ENCODE assay signal across 8 mouse cellular contexts in genomic region chr19:27123334-27123733, GRCm38 (mm10).
DNase-seq lines count a peak whose midpoint lies in the region; ATAC-seq lines count a peak whose summit lies in the region.

No protein-coding gene starts in this region.

- no peak overlapping the region for H3K9ac ChIP-seq in hindbrain, embryonic 15.5 days
- H3K9ac ChIP-seq in hindbrain, embryonic 12.5 days = no peak overlapping the region
- H3K9ac ChIP-seq in heart, embryonic 12.5 days = no peak overlapping the region

- 57% methylated on average over 8 of the region's 8 CpGs for WGBS in hindbrain, embryonic 15.5 days
- 86% methylated on average over 8 of the region's 8 CpGs for WGBS in hindbrain, embryonic 12.5 days
- 86% methylated on average over 8 of the region's 8 CpGs for WGBS in limb, embryonic 10.5 days
- 87% methylated on average over 8 of the region's 8 CpGs for WGBS in heart, embryonic 12.5 days

- peak; percentile 50; the same call in 1 of the 2 replicates for ATAC-seq in hindbrain, embryonic 15.5 days (ENCODE audit: low FRiP score, low read depth)
- ATAC-seq in hindbrain, embryonic 12.5 days (ENCODE audit: low FRiP score) = no peak
- peak; percentile 82 for ATAC-seq in frontal cortex, adult (ENCODE audit: low TSS enrichment)
- ATAC-seq in heart, embryonic 12.5 days (ENCODE audit: insufficient number of reproducible peaks, low FRiP score) = no peak

- H3K9me3 ChIP-seq in hindbrain, embryonic 15.5 days = no peaks in the 10 kb centered on the region
- no peaks in the 10 kb centered on the region for H3K9me3 ChIP-seq in hindbrain, embryonic 12.5 days (replicated peaks)
- H3K9me3 ChIP-seq in limb, embryonic 10.5 days (replicated peaks) = no peaks in the 10 kb centered on the region
- H3K9me3 ChIP-seq in heart, embryonic 12.5 days (replicated peaks) = 0 out of 2 replicates have a peak, but pooled peaks cover 4% of the 10 kb centered on the region

- H3K27me3 ChIP-seq in hindbrain, embryonic 15.5 days = no peaks in the 10 kb centered on the region
- no peaks in the 10 kb centered on the region for H3K27me3 ChIP-seq in hindbrain, embryonic 12.5 days
- H3K27me3 ChIP-seq in limb, embryonic 10.5 days (ENCODE audit: low read depth, poor library complexity, severe bottlenecking) = no peaks in the 10 kb centered on the region
- H3K27me3 ChIP-seq in heart, embryonic 12.5 days (replicated peaks) = no peaks in the 10 kb centered on the region

- no peak overlapping the region for H3K27ac ChIP-seq in hindbrain, embryonic 15.5 days (replicated peaks)
- H3K27ac ChIP-seq in hindbrain, embryonic 12.5 days = no peak overlapping the region
- H3K27ac ChIP-seq in limb, embryonic 10.5 days = no peak overlapping the region
- no peak overlapping the region for H3K27ac ChIP-seq in heart, embryonic 12.5 days (ENCODE audit: poor library complexity, severe bottlenecking)

- H3K4me1 ChIP-seq in hindbrain, embryonic 15.5 days (replicated peaks) = peaks cover 17% of the 10 kb centered on the region
- H3K4me1 ChIP-seq in hindbrain, embryonic 12.5 days = no peaks in the 10 kb centered on the region
- H3K4me1 ChIP-seq in limb, embryonic 10.5 days = 0 out of 2 replicates have a peak, but pooled peaks cover 3% of the 10 kb centered on the region
- H3K4me1 ChIP-seq in heart, embryonic 12.5 days (replicated peaks) = no peaks in the 10 kb centered on the region

- no peaks in the 10 kb centered on the region for H3K36me3 ChIP-seq in hindbrain, embryonic 15.5 days
- H3K36me3 ChIP-seq in hindbrain, embryonic 12.5 days = no peaks in the 10 kb centered on the region
- H3K36me3 ChIP-seq in limb, embryonic 10.5 days = no peaks in the 10 kb centered on the region
- H3K36me3 ChIP-seq in heart, embryonic 12.5 days = no peaks in the 10 kb centered on the region

- DNase-seq in cerebellum, adult 11 months = peak; percentile 75
- peak; percentile 49 to 88 for DNase-seq in left cerebral cortex, adult 9 months (ENCODE audit: low spot score in 2 of 2)
- no peak for DNase-seq in limb, embryonic 10.5 days (ENCODE audit: low spot score)
- no peak for DNase-seq in adrenal gland, postnatal 10 days

- peak overlapping the region; percentile 7; the same call in 1 of the 2 replicates for H3K4me2 ChIP-seq in hindbrain, embryonic 15.5 days
- no peak overlapping the region for H3K4me2 ChIP-seq in hindbrain, embryonic 12.5 days (replicated peaks)
- no peak overlapping the region for H3K4me2 ChIP-seq in heart, embryonic 12.5 days

- no peak overlapping the region for H3K4me3 ChIP-seq in hindbrain, embryonic 15.5 days
- H3K4me3 ChIP-seq in hindbrain, embryonic 12.5 days = no peak overlapping the region
- no peak overlapping the region for H3K4me3 ChIP-seq in limb, embryonic 10.5 days
- H3K4me3 ChIP-seq in heart, embryonic 12.5 days = no peak overlapping the region

Comparison
In these comparisons a context has a peak if more than half of its experiments do, and no peak if none do; other contexts are left out.
1. ATAC-seq: peak in hindbrain, embryonic 15.5 days (single experiment) and frontal cortex, adult (single experiment); none in hindbrain, embryonic 12.5 days (single experiment) and heart, embryonic 12.5 days (single experiment).
2. DNase-seq: peak in cerebellum, adult 11 months (single experiment) and left cerebral cortex, adult 9 months (2 of 2); none in limb, embryonic 10.5 days (single experiment) and adrenal gland, postnatal 10 days (single experiment).